In genomic region chr2:18938232-18938631, GRCm38 (mm10) we compare ENCODE assay signal across 15 mouse cellular contexts. TPM values are rescaled to one million over a fixed set of nuclear protein-coding genes. Genes with fewer than 3 reads are reported as not detected.
A peak's percentile ranks its signal among the peaks of the same experiment; 100 is the strongest.
DNase-seq lines count a peak whose midpoint lies in the region; ATAC-seq and TF ChIP-seq lines count a peak whose summit lies in the region.
"Had no signal": no experiment of that assay in that cellular context is flagged by ENCODE, and none has a peak within 500 bp of the region (broad histone marks: within the 10 kb centered on the region; RNA-seq: fewer than 3 reads in every experiment).

No protein-coding gene starts in this region.

- no peaks in the 10 kb centered on the region for H3K36me3 ChIP-seq in lung, embryonic 14.5 days (ENCODE audit: insufficient read depth)
- no peaks in the 10 kb centered on the region for H3K36me3 ChIP-seq in embryonic facial prominence, embryonic 10.5 days (replicated peaks)
- no peaks in the 10 kb centered on the region for H3K36me3 ChIP-seq in limb, embryonic 10.5 days
- H3K36me3 ChIP-seq: forebrain, embryonic 12.5 days; neural tube, embryonic 15.5 days had no signal

- TF ChIP-seq POLR2A in lung, adult 2 months (IDR thresholded peaks at IDR 0.05; ENCODE audit: borderline replicate concordance, extremely low read depth, low read depth, low read length), result no peak

- peak; percentile 32; the same call in 1 of the 2 replicates for ATAC-seq in lung, embryonic 14.5 days (ENCODE audit: insufficient read depth)

- WGBS in lung, embryonic 14.5 days, result 16% methylated on average over 1 of the region's 1 CpGs
- WGBS in lung, adult 2 months, result 33% methylated on average over 1 of the region's 1 CpGs
- 15% methylated on average over 1 of the region's 1 CpGs for WGBS in embryonic facial prominence, embryonic 10.5 days
- 14% methylated on average over 1 of the region's 1 CpGs for WGBS in limb, embryonic 10.5 days

- peaks cover 8% of the 10 kb centered on the region for H3K4me1 ChIP-seq in lung, embryonic 14.5 days (ENCODE audit: insufficient read depth)
- peaks cover 15% of the 10 kb centered on the region for H3K4me1 ChIP-seq in lung, adult 2 months (ENCODE audit: control insufficient read depth, insufficient read depth, low read length)
- H3K4me1 ChIP-seq in embryonic facial prominence, embryonic 10.5 days, result peaks cover 52% of the 10 kb centered on the region
- peaks cover 54% of the 10 kb centered on the region for H3K4me1 ChIP-seq in limb, embryonic 10.5 days

- H3K9me3 ChIP-seq in lung, embryonic 14.5 days (ENCODE audit: low read depth, low read length), result no peaks in the 10 kb centered on the region
- no peaks in the 10 kb centered on the region for H3K9me3 ChIP-seq in embryonic facial prominence, embryonic 10.5 days
- no peaks in the 10 kb centered on the region for H3K9me3 ChIP-seq in limb, embryonic 10.5 days (replicated peaks)
- H3K9me3 ChIP-seq: forebrain, embryonic 12.5 days; neural tube, embryonic 15.5 days had no signal

- H3K27me3 ChIP-seq in lung, embryonic 14.5 days (ENCODE audit: insufficient read depth, low read length), result no peaks in the 10 kb centered on the region
- H3K27me3 ChIP-seq in embryonic facial prominence, embryonic 10.5 days (replicated peaks; ENCODE audit: low read depth, poor library complexity, severe bottlenecking), result 0 out of 2 replicates have a peak, but pooled peaks cover 7% of the 10 kb centered on the region
- 0 out of 2 replicates have a peak, but pooled peaks cover 1% of the 10 kb centered on the region for H3K27me3 ChIP-seq in limb, embryonic 10.5 days (ENCODE audit: low read depth, poor library complexity, severe bottlenecking)
- H3K27me3 ChIP-seq: neural tube, embryonic 15.5 days had no signal

- peak overlapping the region; percentile 37; the same call in 1 of the 2 replicates for H3K27ac ChIP-seq in lung, embryonic 14.5 days (ENCODE audit: low read depth)
- no peak overlapping the region for H3K27ac ChIP-seq in embryonic facial prominence, embryonic 10.5 days (replicated peaks)
- peak overlapping the region; percentile 26; the same call in 1 of the 2 replicates for H3K27ac ChIP-seq in limb, embryonic 10.5 days
- H3K27ac ChIP-seq: forebrain, embryonic 12.5 days; neural tube, embryonic 15.5 days; stomach, postnatal 0 days had no signal

- DNase-seq in lung, embryonic 14.5 days, result no peak
- no peak for DNase-seq in lung, adult 2 months
- peak; percentile 33 for DNase-seq in embryonic facial prominence, embryonic 10.5 days (ENCODE audit: low spot score)
- DNase-seq in kidney, adult 11 months, result peak; percentile 47
- no peak for DNase-seq in limb, embryonic 10.5 days (ENCODE audit: low spot score)
- no peak for DNase-seq in urinary bladder, postnatal 25 days (ENCODE audit: low spot score)
- DNase-seq in left cerebral cortex, postnatal 14 days (ENCODE audit: low spot score in 2 of 2), result no peak
- DNase-seq in T-cell, adult 2 months (ENCODE audit: low spot score), result no peak
- DNase-seq: embryo, embryonic 11 days; gastrocnemius, postnatal 14 days; right cerebral cortex, postnatal 25 days had no signal

- TF ChIP-seq CTCF in lung, embryonic 14.5 days (IDR thresholded peaks at IDR 0.05; ENCODE audit: low read depth), result no peak
- no peak for TF ChIP-seq CTCF in lung, adult 2 months (IDR thresholded peaks at IDR 0.05; ENCODE audit: insufficient read depth, low read length)

- H3K4me3 ChIP-seq in lung, embryonic 14.5 days (ENCODE audit: low read depth, low read length), result no peak overlapping the region
- no peak overlapping the region for H3K4me3 ChIP-seq in lung, adult 2 months (replicated peaks; ENCODE audit: extremely low read depth, low read depth, low read length)
- H3K4me3 ChIP-seq in embryonic facial prominence, embryonic 10.5 days, result no peak overlapping the region
- H3K4me3 ChIP-seq in limb, embryonic 10.5 days, result no peak overlapping the region
- H3K4me3 ChIP-seq: forebrain, embryonic 12.5 days; neural tube, embryonic 15.5 days had no signal

- no peak overlapping the region for H3K9ac ChIP-seq in lung, embryonic 14.5 days
- H3K9ac ChIP-seq: forebrain, embryonic 12.5 days; neural tube, embryonic 15.5 days had no signal

- no peak overlapping the region for H3K4me2 ChIP-seq in lung, embryonic 14.5 days
- H3K4me2 ChIP-seq: forebrain, embryonic 12.5 days; midbrain, embryonic 11.5 days; neural tube, embryonic 15.5 days had no signal

- intact Hi-C loops in left cerebral cortex, postnatal 14 days (cut with DNase I), result no loop called here

RNA-seq across cellular contexts. Expression of gene Pip4k2a, which starts 59.7 kb away (rescaled TPM):
- polyA plus RNA-seq in lung, embryonic 14.5 days (2014; fragmentation: Nextera tagmentation; extraction: Ambion mirVana), result 10.2 and 10.3 TPM in 2 replicates
- polyA plus RNA-seq in lung, adult 2 months (2012; rRNA removed), result 6.9 and 9.5 TPM in 2 replicates
- polyA plus RNA-seq in embryonic facial prominence, embryonic 10.5 days (2016; fragmentation: Nextera tagmentation; extraction: Ambion mirVana), result 5.2 and 6.1 TPM in 2 replicates
- 5.6 and 6.7 TPM in 2 replicates for polyA plus RNA-seq in limb, embryonic 10.5 days (2016; fragmentation: Nextera tagmentation; extraction: Ambion mirVana)
- total RNA-seq in left cerebral cortex, postnatal 14 days (2021), result 10 to 100 TPM; 40.9 to 41.0 TPM

RNA-seq across cellular contexts. Expression of gene 4930426L09Rik, which starts 59.9 kb away (rescaled TPM):
- polyA plus RNA-seq in lung, embryonic 14.5 days (2014; fragmentation: Nextera tagmentation; extraction: Ambion mirVana), result 0.42 and 0.57 TPM in 2 replicates
- polyA plus RNA-seq in lung, adult 2 months (2012; rRNA removed), result 0.38 and 0.47 TPM in 2 replicates
- 0.24 and 0.30 TPM in 2 replicates for polyA plus RNA-seq in embryonic facial prominence, embryonic 10.5 days (2016; fragmentation: Nextera tagmentation; extraction: Ambion mirVana)
- 0.20 and 0.25 TPM in 2 replicates for polyA plus RNA-seq in limb, embryonic 10.5 days (2016; fragmentation: Nextera tagmentation; extraction: Ambion mirVana)
- total RNA-seq in left cerebral cortex, postnatal 14 days (2021), result 1 to 10 TPM in 1 of 2 experiments, under 1 TPM in 1; 0.76 to 1.2 TPM

Comparison
In these comparisons a context has a peak if more than half of its experiments do, and no peak if none do; other contexts are left out.
1. DNase-seq: peak in embryonic facial prominence, embryonic 10.5 days (single experiment) and kidney, adult 11 months (single experiment); none in lung, embryonic 14.5 days (single experiment), lung, adult 2 months (single experiment), limb, embryonic 10.5 days (single experiment), urinary bladder, postnatal 25 days (single experiment), left cerebral cortex, postnatal 14 days (0 of 2) and T-cell, adult 2 months (single experiment).